Comparison of ENCODE assay signal across 8 mouse cellular contexts in the genomic region with DNA sequence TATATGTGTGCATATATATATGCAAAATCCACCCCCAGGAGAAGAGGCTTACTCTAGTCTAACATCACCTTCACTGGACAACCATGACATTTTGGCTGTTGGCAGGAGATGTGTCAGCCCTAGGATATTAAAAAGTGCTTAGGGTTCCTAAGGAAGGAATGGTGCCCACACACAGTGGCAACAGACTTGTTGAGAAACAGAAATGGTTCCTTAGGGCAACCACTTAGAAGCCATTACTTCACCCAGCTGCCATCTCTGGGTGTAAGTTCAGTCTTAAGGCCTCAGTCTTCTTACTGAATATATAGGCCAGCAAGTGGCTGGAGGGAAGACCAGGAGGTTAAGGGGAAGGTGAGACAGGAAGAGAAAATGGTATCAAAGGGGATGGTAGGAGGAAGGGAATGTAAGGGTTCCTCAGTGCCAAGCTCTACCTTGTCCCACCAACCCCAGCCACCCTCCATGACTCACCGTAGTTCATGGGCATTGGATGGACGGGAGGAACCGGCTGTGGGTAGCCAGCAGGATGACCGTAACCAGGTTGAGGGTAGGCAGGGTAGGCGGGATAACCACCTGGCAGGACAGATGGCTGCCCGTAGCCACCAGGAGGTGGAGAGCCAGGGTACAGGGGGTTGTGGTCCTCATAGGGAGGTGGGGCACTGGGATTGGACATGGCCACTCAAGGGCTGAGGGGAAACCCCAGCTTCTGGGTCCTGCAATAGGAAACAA. TPM values are rescaled to one million over a fixed set of nuclear protein-coding genes. Genes with fewer than 3 reads are reported as not detected.
DNase-seq lines count a peak whose midpoint lies in the region; ATAC-seq and TF ChIP-seq lines count a peak whose summit lies in the region.

No protein-coding gene starts in this region.

- no peak overlapping the region for H3K9ac ChIP-seq in lung, postnatal 0 days (replicated peaks; ENCODE audit: low read depth)
- H3K9ac ChIP-seq in limb, embryonic 12.5 days (replicated peaks): peak overlapping the region; percentile 38; the same call in 1 of the 2 replicates
- peak overlapping the region; percentile 70 for H3K9ac ChIP-seq in stomach, embryonic 16.5 days (ENCODE audit: low read length)

- peaks cover 63% of the 10 kb centered on the region for H3K4me1 ChIP-seq in lung, postnatal 0 days (ENCODE audit: insufficient read depth, low read depth, low read length)
- peaks cover 27% of the 10 kb centered on the region for H3K4me1 ChIP-seq in limb, embryonic 12.5 days (replicated peaks)
- peaks cover 69% of the 10 kb centered on the region for H3K4me1 ChIP-seq in stomach, embryonic 16.5 days (ENCODE audit: control insufficient read depth, insufficient read depth, low read length)

- peak overlapping the region; percentile 99 for H3K27ac ChIP-seq in lung, postnatal 0 days (ENCODE audit: low read length)
- H3K27ac ChIP-seq in limb, embryonic 12.5 days: peak overlapping the region; percentile 88
- H3K27ac ChIP-seq in stomach, embryonic 16.5 days (ENCODE audit: low read length): peak overlapping the region; percentile 100

- no peaks in the 10 kb centered on the region for H3K9me3 ChIP-seq in lung, postnatal 0 days (ENCODE audit: low read length)
- H3K9me3 ChIP-seq in limb, embryonic 12.5 days: no peaks in the 10 kb centered on the region
- H3K9me3 ChIP-seq in stomach, embryonic 16.5 days (replicated peaks; ENCODE audit: control insufficient read depth, low read length): no peaks in the 10 kb centered on the region

- WGBS in lung, postnatal 0 days: 64% methylated on average over 6 of the region's 6 CpGs
- WGBS in limb, embryonic 12.5 days: 90% methylated on average over 6 of the region's 6 CpGs
- WGBS in stomach, embryonic 16.5 days: 78% methylated on average over 6 of the region's 6 CpGs

- H3K36me3 ChIP-seq in lung, postnatal 0 days (ENCODE audit: insufficient read depth, low read length): peaks cover 25% of the 10 kb centered on the region; the same call in 1 of the 2 replicates
- peaks cover 62% of the 10 kb centered on the region for H3K36me3 ChIP-seq in limb, embryonic 12.5 days
- H3K36me3 ChIP-seq in stomach, embryonic 16.5 days (ENCODE audit: control insufficient read depth, insufficient read depth, low read length): peaks cover 14% of the 10 kb centered on the region

- no peak for TF ChIP-seq EP300 in lung, postnatal 0 days (IDR thresholded peaks at IDR 0.05)

- TF ChIP-seq CTCF in lung, postnatal 0 days (IDR thresholded peaks at IDR 0.05): peak; percentile 22

- ATAC-seq in lung, postnatal 0 days: no peak
- peak; percentile 13; the same call in 1 of the 2 replicates for ATAC-seq in limb, embryonic 12.5 days (ENCODE audit: insufficient number of reproducible peaks, insufficient read depth, low FRiP score, low TSS enrichment, low read depth)
- ATAC-seq in stomach, embryonic 16.5 days (ENCODE audit: insufficient read depth, low FRiP score): no peak

- DNase-seq in adrenal gland, postnatal 36 days: peak; percentile 38 to 40
- DNase-seq in adrenal gland, postnatal 4 days (ENCODE audit: low spot score in 2 of 2): no peak
- DNase-seq in lung, postnatal 0 days (ENCODE audit: low spot score): no peak
- no peak for DNase-seq in lung, postnatal 4 days
- no peak for DNase-seq in layer of hippocampus, adult 8-10 months (ENCODE audit: low spot score in 2 of 2)
- no peak for DNase-seq in adrenal gland, postnatal 10 days

- H3K4me3 ChIP-seq in lung, postnatal 0 days (ENCODE audit: low read depth, low read length): no peak overlapping the region
- no peak overlapping the region for H3K4me3 ChIP-seq in limb, embryonic 12.5 days (replicated peaks)
- no peak overlapping the region for H3K4me3 ChIP-seq in stomach, embryonic 16.5 days (replicated peaks; ENCODE audit: low read length)

- no peaks in the 10 kb centered on the region for H3K27me3 ChIP-seq in lung, postnatal 0 days (replicated peaks; ENCODE audit: insufficient read depth, low read length)
- H3K27me3 ChIP-seq in limb, embryonic 12.5 days: no peaks in the 10 kb centered on the region
- no peaks in the 10 kb centered on the region for H3K27me3 ChIP-seq in stomach, embryonic 16.5 days (ENCODE audit: control insufficient read depth, insufficient read depth, low read length)

- H3K4me2 ChIP-seq in lung, postnatal 0 days (replicated peaks; ENCODE audit: low read depth, low read length): peak overlapping the region; percentile 59
- H3K4me2 ChIP-seq in limb, embryonic 12.5 days: peak overlapping the region; percentile 42; the same call in 1 of the 2 replicates
- peak overlapping the region; percentile 59 for H3K4me2 ChIP-seq in stomach, embryonic 16.5 days (ENCODE audit: low read depth, low read length)

RNA-seq across cellular contexts. Expression of a gene that starts 10.2 kb away (rescaled TPM):
- 10 to 100 TPM; 72.5 to 80.8 TPM for total RNA-seq in adrenal gland, postnatal 36 days (2021)
- 10 to 100 TPM; 72.1 to 72.4 TPM for total RNA-seq in adrenal gland, postnatal 4 days (2021)
- polyA plus RNA-seq in lung, postnatal 0 days (2015; fragmentation: Nextera tagmentation; extraction: Ambion mirVana): 88.7 and 91.4 TPM in 2 replicates
- polyA plus RNA-seq in limb, embryonic 12.5 days (2016; fragmentation: Nextera tagmentation; extraction: Ambion mirVana): 106 TPM in 2 replicates
- polyA plus RNA-seq in stomach, embryonic 16.5 days (2015; fragmentation: Nextera tagmentation; extraction: Ambion mirVana): 108 and 119 TPM in 2 replicates
- total RNA-seq in layer of hippocampus, adult 8-10 months (2022): 100 to 1,000 TPM; 170 to 190 (median 177) TPM
- 100 to 1,000 TPM; 116 to 139 TPM for total RNA-seq in adrenal gland, postnatal 10 days (2021)

RNA-seq across cellular contexts. Expression of a gene that starts 10.4 kb away (rescaled TPM):
- total RNA-seq in adrenal gland, postnatal 36 days (2021): 100 to 1,000 TPM; 174 to 190 TPM
- total RNA-seq in adrenal gland, postnatal 4 days (2021): 100 to 1,000 TPM; 175 to 177 TPM
- 213 and 214 TPM in 2 replicates for polyA plus RNA-seq in lung, postnatal 0 days (2015; fragmentation: Nextera tagmentation; extraction: Ambion mirVana)
- polyA plus RNA-seq in limb, embryonic 12.5 days (2016; fragmentation: Nextera tagmentation; extraction: Ambion mirVana): 202 and 212 TPM in 2 replicates
- 227 and 252 TPM in 2 replicates for polyA plus RNA-seq in stomach, embryonic 16.5 days (2015; fragmentation: Nextera tagmentation; extraction: Ambion mirVana)
- total RNA-seq in layer of hippocampus, adult 8-10 months (2022): 100 to 1,000 TPM; 150 to 159 (median 154) TPM
- 100 to 1,000 TPM; 151 to 159 TPM for total RNA-seq in adrenal gland, postnatal 10 days (2021)

RNA-seq across cellular contexts. Expression of a gene that starts 10.5 kb away (rescaled TPM):
- total RNA-seq in adrenal gland, postnatal 36 days (2021): 100 to 1,000 TPM; 101 to 106 TPM
- total RNA-seq in adrenal gland, postnatal 4 days (2021): 10 to 100 TPM; 65.8 to 72.4 TPM
- 148 and 149 TPM in 2 replicates for polyA plus RNA-seq in lung, postnatal 0 days (2015; fragmentation: Nextera tagmentation; extraction: Ambion mirVana)
- polyA plus RNA-seq in limb, embryonic 12.5 days (2016; fragmentation: Nextera tagmentation; extraction: Ambion mirVana): 18.0 and 18.9 TPM in 2 replicates
- polyA plus RNA-seq in stomach, embryonic 16.5 days (2015; fragmentation: Nextera tagmentation; extraction: Ambion mirVana): 105 and 150 TPM in 2 replicates
- 10 to 100 TPM; 24.9 to 37.2 (median 33.3) TPM for total RNA-seq in layer of hippocampus, adult 8-10 months (2022)
- total RNA-seq in adrenal gland, postnatal 10 days (2021): 10 to 100 TPM; 63.6 to 68.8 TPM

RNA-seq across cellular contexts. Expression of a gene that starts 16.5 kb away (rescaled TPM):
- not detected for total RNA-seq in adrenal gland, postnatal 36 days (2021)
- total RNA-seq in adrenal gland, postnatal 4 days (2021): under 1 TPM in 1 of 2 experiments, not detected in 1; 0.28 TPM
- 0.18 and 0.30 TPM in 2 replicates for polyA plus RNA-seq in lung, postnatal 0 days (2015; fragmentation: Nextera tagmentation; extraction: Ambion mirVana)
- polyA plus RNA-seq in limb, embryonic 12.5 days (2016; fragmentation: Nextera tagmentation; extraction: Ambion mirVana): 0.19 TPM in 1 of 2 replicates, not detected in the other
- polyA plus RNA-seq in stomach, embryonic 16.5 days (2015; fragmentation: Nextera tagmentation; extraction: Ambion mirVana): 1.0 and 1.2 TPM in 2 replicates
- total RNA-seq in layer of hippocampus, adult 8-10 months (2022): not detected
- under 1 TPM in 1 of 2 experiments, not detected in 1; 0.24 TPM for total RNA-seq in adrenal gland, postnatal 10 days (2021)

RNA-seq across cellular contexts. Expression of a gene that starts 59.0 kb away (rescaled TPM):
- total RNA-seq in adrenal gland, postnatal 36 days (2021): 100 to 1,000 TPM; 181 to 203 TPM
- 100 to 1,000 TPM; 198 to 205 TPM for total RNA-seq in adrenal gland, postnatal 4 days (2021)
- 465 and 473 TPM in 2 replicates for polyA plus RNA-seq in lung, postnatal 0 days (2015; fragmentation: Nextera tagmentation; extraction: Ambion mirVana)
- polyA plus RNA-seq in limb, embryonic 12.5 days (2016; fragmentation: Nextera tagmentation; extraction: Ambion mirVana): 343 and 345 TPM in 2 replicates
- polyA plus RNA-seq in stomach, embryonic 16.5 days (2015; fragmentation: Nextera tagmentation; extraction: Ambion mirVana): 544 and 546 TPM in 2 replicates
- 100 to 1,000 TPM; 324 to 350 (median 341) TPM for total RNA-seq in layer of hippocampus, adult 8-10 months (2022)
- total RNA-seq in adrenal gland, postnatal 10 days (2021): 100 to 1,000 TPM; 186 TPM

Comparison
In these comparisons a context has a peak if more than half of its experiments do, and no peak if none do; other contexts are left out.
1. DNase-seq: peak in adrenal gland, postnatal 36 days (2 of 2); none in adrenal gland, postnatal 4 days (0 of 2), lung, postnatal 0 days (single experiment), lung, postnatal 4 days (0 of 2), layer of hippocampus, adult 8-10 months (0 of 2) and adrenal gland, postnatal 10 days (single experiment).
2. Peak in every context shown above with its lines, with median percentiles within 50 percentile points of each other: H3K27ac ChIP-seq and H3K4me2 ChIP-seq.